Mouse (Mus musculus) spleen, adult 2 months (tissue): Measurements from ENCODE around the gene Pvr.

Experiments
- CTCF ChIP-seq: fragments of 200-500 bp; IDR thresholded peaks from 2 replicates; pipeline ENCODE4 v1.5.1; 2011; ENCODE audit warnings: mild to moderate bottlenecking, inconsistent platforms; ENCODE audit not compliant: insufficient read depth, insufficient read length, insufficient replicate concordance; ENCODE audit errors: extremely low read depth
- POLR2A ChIP-seq: fragments of 200-500 bp; IDR thresholded peaks from 2 replicates; pipeline ENCODE4 v1.6.1; 2011; ENCODE audit warnings: low read depth, low read length, inconsistent platforms

- TF ChIP-seq POLR2A (no peak), CTCF (no peak)
Measured at GRCm38 (mm10) chr7:19935171-19935751, 14.3 kb upstream of the Pvr start.
